Mouse (Mus musculus) G1E (cell line): ENCODE results near the gene Bmf. TPM values are rescaled to one million over a fixed set of nuclear protein-coding genes. Genes with fewer than 3 reads are reported as not detected.
"Not testable (repeated sequence)": the region's sequence is repeated elsewhere in the genome, so short reads cannot be mapped to it uniquely, and the experiment has no call there.

ENCODE experiments used
- ATAC-seq: 2 replicates; pipeline ENCODE4 v1.8.0; 2016; ENCODE audit warnings: mild to moderate bottlenecking; ENCODE audit not compliant: insufficient number of reproducible peaks, poor library complexity, low FRiP score, severe bottlenecking; ENCODE audit errors: extremely low read depth
- DNase-seq: peaks from one replicate; pipeline ENCODE4 v3.0.0; 2012; ENCODE audit warnings: low spot score
- H3K27me3 ChIP-seq: 2 replicates; pipeline ENCODE4 v1.6.1; 2012; ENCODE audit warnings: mild to moderate bottlenecking, low read length, inconsistent platforms; ENCODE audit not compliant: insufficient read depth
- H3K36me3 ChIP-seq: replicated peaks from 2 replicates; pipeline ENCODE3; 2012; ENCODE audit warnings: mild to moderate bottlenecking, inconsistent platforms
- H3K4me1 ChIP-seq: 2 replicates; pipeline ENCODE4 v1.6.1; 2012; ENCODE audit warnings: low read depth, low read length, inconsistent platforms, mixed read lengths; ENCODE audit not compliant: insufficient read depth
- H3K4me3 ChIP-seq: 2 replicates; pipeline ENCODE4 v1.5.1; 2012; ENCODE audit warnings: low read depth, mild to moderate bottlenecking, inconsistent platforms, low read length, moderate library complexity, mixed read lengths
- H3K9me3 ChIP-seq: replicated peaks from 2 replicates; pipeline ENCODE4 v1.6.1; 2012; ENCODE audit warnings: inconsistent platforms
- CTCF ChIP-seq: IDR thresholded peaks from 2 replicates; pipeline ENCODE4 v1.5.1; 2012; ENCODE audit warnings: low read depth, low read length, inconsistent platforms, mixed read lengths
- GATA1 ChIP-seq: IDR thresholded peaks from 2 replicates; pipeline ENCODE4 v1.6.1; 2012; ENCODE audit warnings: borderline replicate concordance, low read length, inconsistent platforms, mixed read lengths
- GATA2 ChIP-seq: IDR thresholded peaks from 2 replicates; pipeline ENCODE4 v1.6.1; 2012; ENCODE audit warnings: low read depth, low read length, inconsistent platforms, borderline replicate concordance
- POLR2AphosphoS5 ChIP-seq: IDR thresholded peaks from 2 replicates; pipeline ENCODE4 v1.6.1; 2012; ENCODE audit warnings: low read depth, low read length, inconsistent platforms; ENCODE audit not compliant: insufficient replicate concordance
- TAL1 ChIP-seq: conservative IDR thresholded peaks from 2 replicates; pipeline ENCODE4 v1.6.1; 2012; ENCODE audit warnings: low read depth, low read length, inconsistent platforms, mixed read lengths
- polyA plus RNA-seq: library from polyadenylated mRNA; stranded (reverse); fragments of >175 nt; gene quantifications from 2 replicates; pipeline ENCODE4 v1.2.3, GENCODE M21; 2012
- total RNA-seq, 2 experiments: library from RNA; stranded (forward) in 1 of 2; stranded (reverse) in 1 of 2; fragments of 200-1000 nt in 1 of 2; fragments of >200 nt in 1 of 2; fragmentation: Nextera tagmentation in 1 of 2; gene quantifications; 2 replicates each; pipeline ENCODE4 v1.2.3; 2014 to 2017

Gene Bmf
- total and polyA plus RNA-seq, 3 experiments, result 0.16 TPM; not detected in 2

DNA sequence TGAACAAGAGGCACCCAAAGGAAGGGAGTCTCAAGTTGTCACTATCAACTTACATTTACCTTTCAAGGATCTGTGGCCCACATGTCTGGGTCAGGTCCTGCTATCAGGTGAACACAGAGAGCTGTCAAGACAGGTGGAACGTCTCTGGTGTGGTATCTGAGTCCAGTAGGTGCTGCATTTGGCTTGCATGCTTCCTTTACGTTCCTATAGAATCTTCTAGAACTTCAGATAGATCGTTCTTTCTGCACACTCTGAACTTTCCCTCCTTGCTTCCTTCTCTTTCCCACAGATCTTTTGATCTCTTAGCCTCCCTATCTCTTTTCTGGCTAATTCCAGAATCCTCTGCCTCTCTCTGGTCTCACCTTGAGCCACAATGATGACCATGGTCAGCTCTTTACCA, 8.9 kb upstream of the Bmf start:
- ATAC-seq (no peak), DNase-seq (no peak)
- no peaks in the 10 kb centered on the region; the same call in 1 of the 2 replicates for H3K27me3 ChIP-seq
- H3K9me3 ChIP-seq, result no peaks in the 10 kb centered on the region
- no peaks in the 10 kb centered on the region for H3K36me3 ChIP-seq
- TF ChIP-seq GATA1 (no peak), TAL1 (no peak), CTCF (no peak), GATA2 (no peak), POLR2AphosphoS5 (no peak)
- H3K4me3 ChIP-seq, result no peak overlapping the region
- H3K4me1 ChIP-seq, result no peaks in the 10 kb centered on the region

DNA sequence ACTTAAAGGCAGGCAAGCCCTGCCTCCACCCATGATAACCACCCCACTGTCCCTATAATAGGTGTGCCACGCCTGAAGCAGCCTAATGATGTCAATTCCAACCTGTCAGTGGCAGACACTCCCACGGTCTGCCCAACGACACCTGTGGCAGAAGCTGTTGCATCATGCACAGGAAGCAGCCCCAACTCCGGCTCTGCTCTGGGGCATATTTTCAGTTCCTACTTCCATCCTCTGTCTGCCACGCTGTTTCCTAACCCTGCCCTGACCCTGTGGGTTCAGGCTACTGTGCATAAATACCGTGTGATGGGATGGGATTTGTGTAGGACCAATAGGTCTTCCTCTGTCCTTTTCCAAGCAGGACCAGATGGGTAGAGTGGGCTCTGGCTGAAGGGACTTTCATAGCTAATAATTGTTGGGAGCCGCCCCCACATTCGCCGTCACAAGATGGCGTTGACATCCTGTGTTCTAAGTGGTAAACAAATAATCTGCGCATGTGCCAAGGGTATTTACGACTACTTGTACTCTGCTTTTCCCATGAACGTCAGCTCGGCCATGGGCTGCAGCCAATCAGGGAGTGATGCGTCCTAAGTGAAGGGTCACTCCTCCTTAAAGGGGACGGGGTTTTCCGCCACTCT, 5.0 kb upstream of the Bmf start:
- not testable (repeated sequence) for H3K4me1 ChIP-seq, H3K4me3 ChIP-seq, H3K36me3 ChIP-seq, H3K9me3 ChIP-seq, ATAC-seq, DNase-seq
- peaks cover 13% of the 10 kb centered on the region for H3K27me3 ChIP-seq

DNA sequence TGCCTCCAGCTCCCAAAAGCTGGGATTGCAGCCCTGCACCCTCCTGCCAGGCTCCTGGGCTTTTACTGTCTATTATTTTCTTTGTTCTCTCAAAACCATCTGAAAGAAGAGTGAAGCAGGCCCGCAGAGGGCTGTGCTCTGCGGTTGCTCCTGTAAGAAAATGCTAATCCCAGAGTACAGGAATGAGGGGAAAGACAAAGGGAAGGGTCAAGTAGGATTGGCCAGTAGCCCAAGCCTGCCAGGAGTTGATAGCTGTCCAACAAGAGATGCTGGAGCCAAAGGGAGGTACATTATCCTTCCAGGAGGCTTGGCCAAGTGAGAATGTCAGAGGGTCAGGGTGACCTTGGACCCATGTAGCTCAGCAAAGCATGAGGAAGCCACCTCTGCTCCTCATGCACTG, 2.1 kb upstream of the Bmf start:
- no peak for DNase-seq
- Histone ChIP-seq H3K36me3 (no peaks in the 10 kb centered on the region), H3K4me3 (no peak overlapping the region), H3K27me3 (peaks cover 39% of the 10 kb centered on the region), H3K4me1 (no peaks in the 10 kb centered on the region; the same call in 1 of the 2 replicates), H3K9me3 (no peaks in the 10 kb centered on the region)
- no peak for ATAC-seq
- TF ChIP-seq POLR2AphosphoS5 (no peak), TAL1 (no peak), GATA2 (no peak), GATA1 (no peak), CTCF (no peak)

DNA sequence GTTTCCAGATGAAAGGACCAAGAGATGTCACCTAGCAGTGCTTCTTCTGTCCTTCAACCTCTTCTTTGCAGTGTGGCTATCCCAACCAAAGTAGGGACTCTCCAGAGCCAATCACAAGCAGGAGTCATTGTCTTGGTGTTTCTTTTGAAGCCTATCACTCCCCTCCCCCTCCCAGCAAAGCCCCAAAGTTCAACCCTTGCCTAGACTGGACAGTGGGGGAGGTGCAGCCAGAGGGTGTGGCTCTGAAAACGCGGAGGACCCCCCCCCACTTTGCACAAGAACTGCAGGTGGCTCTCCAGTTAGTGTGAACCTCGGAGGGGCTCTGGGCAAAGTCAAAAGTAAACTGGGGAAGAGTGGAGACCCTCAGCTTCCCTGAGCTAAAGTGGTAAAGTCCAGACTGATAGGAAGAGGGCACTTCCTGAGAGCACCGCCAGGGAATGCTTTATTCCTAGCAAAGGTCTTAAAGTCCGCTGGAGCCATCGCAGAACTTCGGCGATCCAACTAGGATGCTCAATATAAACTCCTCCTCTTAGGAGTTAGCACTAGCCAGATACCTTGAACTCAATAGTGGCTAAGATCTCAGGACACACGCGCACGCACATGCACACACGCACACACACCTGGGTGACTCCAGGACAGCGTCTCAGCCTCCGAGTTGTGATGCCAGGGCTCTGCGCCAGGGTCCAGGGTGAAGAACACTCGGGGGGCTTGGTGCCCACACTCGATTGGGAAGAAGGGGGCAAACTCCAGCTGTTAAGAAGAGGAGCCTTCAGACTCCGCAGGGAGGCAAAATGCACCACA, 866 bp downstream of the Bmf start:
- no peak for ATAC-seq
- Histone ChIP-seq H3K4me3 (no peak overlapping the region), H3K4me1 (peaks cover 10% of the 10 kb centered on the region), H3K36me3 (no peaks in the 10 kb centered on the region), H3K27me3 (peaks cover 67% of the 10 kb centered on the region), H3K9me3 (no peaks in the 10 kb centered on the region)
- no peak for TF ChIP-seq GATA2
- no peak for TF ChIP-seq POLR2AphosphoS5
- no peak for TF ChIP-seq TAL1
- TF ChIP-seq CTCF, result no peak
- no peak for TF ChIP-seq GATA1
- DNase-seq, result no peak

DNA sequence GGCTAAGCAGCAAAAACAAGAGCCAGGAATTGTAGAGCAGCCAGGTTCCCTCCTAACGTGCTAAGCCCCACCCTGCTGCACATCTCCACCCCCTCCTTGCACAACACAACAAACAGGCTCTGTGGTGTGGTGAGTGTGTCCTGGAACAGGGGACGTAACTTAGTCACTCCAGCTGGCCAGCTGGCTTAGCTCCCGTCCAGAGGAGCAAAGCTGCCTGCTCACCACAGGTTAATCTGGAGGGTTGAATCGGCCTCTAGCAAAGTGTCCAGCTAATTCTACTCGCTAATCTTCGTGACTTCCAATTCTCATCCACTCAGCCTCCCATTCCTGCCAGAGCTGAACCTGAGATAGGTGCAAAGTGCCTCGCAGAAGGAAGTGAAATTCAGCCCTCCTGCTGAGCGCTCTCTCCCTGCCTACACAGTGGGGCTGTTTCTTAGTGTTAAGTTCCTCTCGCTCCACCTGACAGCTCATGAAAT, 1.9 kb downstream of the Bmf start:
- H3K27me3 ChIP-seq, result peaks cover 72% of the 10 kb centered on the region
- H3K4me3 ChIP-seq, result no peak overlapping the region
- peaks cover 10% of the 10 kb centered on the region for H3K4me1 ChIP-seq
- no peak for TF ChIP-seq GATA1
- TF ChIP-seq TAL1, result no peak
- no peak for TF ChIP-seq CTCF
- no peak for TF ChIP-seq POLR2AphosphoS5
- TF ChIP-seq GATA2, result no peak
- DNase-seq (no peak), ATAC-seq (no peak)
- H3K9me3 ChIP-seq, result no peaks in the 10 kb centered on the region
- no peaks in the 10 kb centered on the region for H3K36me3 ChIP-seq

DNA sequence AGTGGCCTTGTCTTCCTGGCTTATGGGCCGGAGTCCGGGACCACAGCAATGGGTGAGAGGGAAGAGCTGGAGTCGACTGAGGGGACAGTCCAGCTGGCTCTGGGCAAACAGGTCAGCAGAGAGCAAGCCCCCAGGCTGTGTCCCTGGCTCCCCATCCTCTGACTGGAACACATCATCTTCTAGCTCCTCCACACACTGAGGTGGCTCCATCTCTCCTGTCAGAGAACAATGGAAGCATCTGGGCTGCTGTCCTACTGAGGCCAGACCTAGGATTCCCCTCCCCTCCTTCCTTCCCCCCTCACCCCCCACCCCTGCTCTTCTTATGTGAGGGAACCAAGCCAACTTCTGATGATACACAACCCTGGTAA, 2.7 kb downstream of the Bmf start:
- Histone ChIP-seq H3K27me3 (peaks cover 76% of the 10 kb centered on the region), H3K36me3 (no peaks in the 10 kb centered on the region), H3K9me3 (no peaks in the 10 kb centered on the region), H3K4me1 (peaks cover 10% of the 10 kb centered on the region), H3K4me3 (no peak overlapping the region)
- DNase-seq (no peak), ATAC-seq (no peak)
- TF ChIP-seq POLR2AphosphoS5 (no peak), CTCF (no peak), TAL1 (no peak)
